Mouse (Mus musculus): ENCODE measurements around the gene Gm12695.
A peak's percentile ranks its signal among the peaks of the same experiment; 100 is the strongest.

Gene Gm12695

GRCm38 (mm10) chr4:96698218-96698561, 86.8 kb downstream of the Gm12695 start:
- DNase-seq (ENCODE audit: low spot score in 2 of 2) = no peak

- DNase-seq (ENCODE audit: low spot score in 2 of 2) = no peak
Observed at GRCm38 (mm10) chr4:96697511-96698217, 87.3 kb downstream of the Gm12695 start.

GRCm38 (mm10) chr4:96696614-96697360, 88.2 kb downstream of the Gm12695 start:
- peak; percentile 62 to 67 for DNase-seq (ENCODE audit: low spot score in 2 of 2)

- no peak for DNase-seq (ENCODE audit: low spot score in 2 of 2)
Observed at GRCm38 (mm10) chr4:96687358-96687803, 97.6 kb downstream of the Gm12695 start.

GRCm38 (mm10) chr4:96683474-96683873, 101.5 kb downstream of the Gm12695 start:
- no peak for DNase-seq (ENCODE audit: low spot score in 2 of 2)

- no peak for DNase-seq (ENCODE audit: low spot score in 2 of 2)
Observed at GRCm38 (mm10) chr4:96680966-96681365, 104.0 kb downstream of the Gm12695 start.

- no peak for DNase-seq (ENCODE audit: low spot score in 2 of 2)
Observed at GRCm38 (mm10) chr4:96680233-96680632, 104.8 kb downstream of the Gm12695 start.

All from frontal cortex, postnatal 14 days (tissue).